Mouse (Mus musculus) forebrain, embryonic 10.5 days (tissue): Measurements from ENCODE around the gene Spata21. TPM values are rescaled to one million over a fixed set of nuclear protein-coding genes. Genes with fewer than 3 reads are reported as not detected.

Source experiments
- DNase-seq: peaks from one replicate; pipeline ENCODE4 v3.0.0-alpha.2; 2017; ENCODE audit warnings: low spot score; ENCODE audit errors: extremely low spot score
- H3K27ac ChIP-seq: fragments of 300-500 bp; sonication (generic); 2 replicates; pipeline ENCODE4 v1.5.1; 2016; ENCODE audit warnings: mild to moderate bottlenecking
- H3K27me3 ChIP-seq: fragments of 300-500 bp; sonication (generic); 2 replicates; pipeline ENCODE4 v1.6.1; 2016; ENCODE audit warnings: mild to moderate bottlenecking; ENCODE audit not compliant: poor library complexity, severe bottlenecking
- H3K36me3 ChIP-seq: fragments of 300-500 bp; sonication (generic); replicated peaks from 2 replicates; pipeline ENCODE4 v1.6.1; 2016; ENCODE audit warnings: mild to moderate bottlenecking, moderate library complexity
- H3K4me1 ChIP-seq: fragments of 300-500 bp; sonication (generic); 2 replicates; pipeline ENCODE4 v1.6.1; 2016
- H3K4me3 ChIP-seq: fragments of 300-500 bp; sonication (generic); 2 replicates; pipeline ENCODE4 v1.5.1; 2016; ENCODE audit warnings: mild to moderate bottlenecking, moderate library complexity
- H3K9me3 ChIP-seq: fragments of 300-500 bp; sonication (generic); 2 replicates; pipeline ENCODE4 v1.6.1; 2016; ENCODE audit warnings: mild to moderate bottlenecking, moderate library complexity
- WGBS: fragments of 180-500 bp; shearing (Covaris S2); methylation state at CpG from one replicate; pipeline ENCODE4 v1.1.7; 2016; 5-methylcytosine and 5-hydroxymethylcytosine counted together
- polyA plus RNA-seq: library from polyadenylated mRNA; unstranded; fragments of >200 nt; fragmentation: Nextera tagmentation; extraction: Ambion mirVana; gene quantifications from 2 replicates; pipeline ENCODE4 v1.2.1, GENCODE M21; 2016

Spata21 gene
- polyA plus RNA-seq, 1 experiment from 2014 or later = 0.15 TPM

DNA sequence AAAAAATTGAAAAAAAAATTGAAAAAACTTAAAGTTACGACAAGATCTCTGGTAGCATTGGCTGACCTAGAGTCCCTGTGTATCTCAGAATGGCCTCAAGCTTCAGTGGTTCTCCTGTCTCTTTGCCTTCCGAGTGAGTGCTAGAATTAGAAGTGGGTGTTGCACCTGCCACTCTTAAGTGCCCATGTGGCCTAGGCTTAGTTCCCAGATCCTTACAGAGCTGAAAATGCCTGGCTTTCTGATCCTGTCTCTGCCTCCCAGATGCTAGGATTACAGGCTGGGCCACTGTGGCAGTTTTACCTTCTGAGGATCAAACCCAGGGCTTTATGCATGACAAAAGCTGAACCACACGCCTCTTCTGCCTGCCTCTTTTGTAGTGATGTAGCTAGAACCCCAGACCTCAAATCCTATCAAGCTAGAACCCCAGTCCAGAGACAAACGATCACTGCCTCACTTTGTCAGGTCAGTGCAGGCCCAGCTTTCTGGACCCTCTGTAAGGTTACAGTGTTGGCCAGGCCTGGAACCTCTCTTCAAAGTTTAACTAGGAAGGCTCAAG lies 24.0 kb upstream of the Spata21 start:
- H3K36me3 ChIP-seq = peaks cover 38% of the 10 kb centered on the region
- peaks cover 26% of the 10 kb centered on the region for H3K4me1 ChIP-seq
- no peaks in the 10 kb centered on the region for H3K27me3 ChIP-seq
- no peaks in the 10 kb centered on the region for H3K9me3 ChIP-seq
- H3K4me3 ChIP-seq = no peak overlapping the region
- no peak for DNase-seq
- no peak overlapping the region for H3K27ac ChIP-seq
- WGBS = 82% methylated on average over 4 of the region's 4 CpGs

DNA sequence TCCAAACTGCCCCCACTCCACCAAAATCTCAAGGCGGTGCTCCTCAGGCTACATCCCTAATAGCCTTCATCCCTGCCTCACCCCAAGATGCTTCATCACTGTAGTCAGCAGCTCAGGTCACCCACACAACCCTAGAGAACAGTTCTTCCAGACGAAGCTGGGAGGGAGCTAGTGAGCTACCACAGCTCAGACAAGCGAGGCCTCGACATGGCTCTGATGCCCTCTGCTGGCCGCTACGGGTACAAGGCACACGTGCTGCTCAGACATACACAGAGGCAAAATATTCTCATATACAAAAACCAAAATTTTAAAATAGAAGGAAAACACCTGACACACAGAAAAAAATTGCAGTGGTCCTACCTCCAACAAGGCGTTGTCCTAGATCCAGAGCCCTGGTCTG lies 23.0 kb upstream of the Spata21 start:
- Histone ChIP-seq H3K4me3 (no peak overlapping the region), H3K27me3 (no peaks in the 10 kb centered on the region), H3K9me3 (no peaks in the 10 kb centered on the region), H3K27ac (0 out of 2 replicates have a peak overlapping the region, but pooled peaks have one; percentile 9), H3K4me1 (peaks cover 17% of the 10 kb centered on the region), H3K36me3 (peaks cover 48% of the 10 kb centered on the region)
- 4% methylated on average over 8 of the region's 8 CpGs for WGBS
- DNase-seq = peak; percentile 85

DNA sequence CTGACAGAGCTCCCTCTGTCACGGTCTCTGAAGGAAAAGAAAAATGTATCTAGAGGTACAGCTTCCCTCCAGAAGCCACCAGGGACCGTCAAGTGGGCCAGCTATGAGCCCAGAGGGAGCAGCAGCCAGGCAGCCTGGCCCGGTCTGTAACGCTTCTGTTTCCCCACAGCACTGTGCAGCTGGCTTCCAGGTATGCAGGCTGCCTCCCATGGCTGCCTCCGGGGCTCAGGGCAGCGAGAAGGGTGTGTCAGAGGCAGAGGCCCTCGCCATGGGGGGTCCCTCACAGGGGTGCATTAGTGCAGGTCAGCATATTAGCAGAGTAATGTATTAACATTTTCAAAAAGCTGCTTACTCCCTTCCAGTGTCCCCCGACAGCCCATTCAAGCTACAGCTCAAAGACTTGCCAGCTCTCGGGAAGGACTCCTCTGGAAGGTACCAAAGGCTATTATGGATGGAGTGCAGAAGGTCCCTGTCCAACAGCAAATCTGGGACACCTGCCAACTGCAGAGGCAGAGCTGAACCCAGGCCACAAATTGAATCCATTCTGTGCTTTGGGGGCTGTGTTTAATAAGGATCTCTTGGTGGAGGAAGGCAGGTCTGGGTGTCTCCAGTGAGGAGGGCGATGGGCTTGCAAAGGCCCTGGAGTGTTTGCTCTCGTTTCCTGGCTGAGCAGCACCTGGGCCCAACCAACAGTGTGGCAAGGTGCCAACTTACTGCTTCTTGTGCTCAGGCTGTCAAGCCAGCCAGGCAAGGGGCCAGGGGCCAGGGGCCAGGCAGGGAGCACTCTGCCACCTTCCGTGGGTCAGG lies 21.2 kb upstream of the Spata21 start:
- H3K9me3 ChIP-seq = no peaks in the 10 kb centered on the region
- whole genome bisulfite sequencing = 92% methylated on average over 12 of the region's 12 CpGs
- H3K27me3 ChIP-seq = no peaks in the 10 kb centered on the region
- H3K4me1 ChIP-seq = 0 out of 2 replicates have a peak, but pooled peaks cover 3% of the 10 kb centered on the region
- H3K27ac ChIP-seq = no peak overlapping the region
- peaks cover 66% of the 10 kb centered on the region for H3K36me3 ChIP-seq
- no peak overlapping the region for H3K4me3 ChIP-seq
- no peak for DNase-seq

DNA sequence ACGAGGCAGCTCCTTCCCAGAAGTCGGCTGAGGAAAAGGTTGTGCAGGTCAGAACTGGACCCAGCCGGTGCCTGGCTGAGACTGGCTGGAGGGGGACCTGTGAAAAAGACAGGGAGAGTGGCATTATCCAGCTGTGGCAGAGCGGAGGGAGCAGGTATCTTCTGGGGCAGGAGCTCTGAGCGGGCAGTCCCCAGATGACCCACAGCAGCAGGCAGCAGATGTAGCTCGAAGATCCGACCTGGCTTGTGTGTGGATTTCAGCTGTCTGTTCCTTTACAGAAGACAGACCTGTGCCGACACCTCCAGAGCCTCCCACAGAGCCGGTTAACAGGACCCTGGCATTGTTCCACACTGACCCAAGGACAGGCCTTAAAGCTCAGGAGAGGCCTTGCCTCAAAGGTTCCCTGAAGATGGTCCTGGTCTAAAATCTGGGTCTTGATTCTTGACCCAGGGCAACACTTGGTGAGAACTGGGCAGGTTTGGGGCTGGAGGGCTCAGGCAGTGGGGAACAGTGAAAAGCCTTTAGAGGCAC lies 20.6 kb upstream of the Spata21 start:
- H3K4me3 ChIP-seq = no peak overlapping the region
- peaks cover 72% of the 10 kb centered on the region for H3K36me3 ChIP-seq
- 90% methylated on average over 9 of the region's 9 CpGs for WGBS
- H3K9me3 ChIP-seq = no peaks in the 10 kb centered on the region
- DNase-seq = no peak
- H3K4me1 ChIP-seq = 0 out of 2 replicates have a peak, but pooled peaks cover 3% of the 10 kb centered on the region
- H3K27ac ChIP-seq = no peak overlapping the region
- no peaks in the 10 kb centered on the region for H3K27me3 ChIP-seq

DNA sequence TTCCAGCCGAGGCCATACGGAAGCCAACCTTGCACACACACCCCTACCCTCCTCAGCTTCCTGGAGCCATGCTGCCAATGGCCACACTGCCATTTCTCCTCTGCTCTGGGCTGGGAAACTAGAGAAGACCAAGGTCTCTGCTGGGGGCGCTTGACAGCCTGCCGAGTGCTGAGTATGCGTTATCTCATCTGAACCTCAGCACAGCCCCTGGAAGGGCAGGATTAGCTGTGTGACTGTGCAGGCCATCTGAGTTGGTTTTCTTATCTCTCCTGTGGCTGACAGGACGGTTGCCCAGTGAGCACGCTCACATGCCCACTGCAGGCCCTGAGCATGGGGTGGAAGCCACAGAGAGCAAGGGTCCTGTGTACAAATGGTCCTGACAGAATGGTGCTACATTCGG lies 19.5 kb upstream of the Spata21 start:
- Histone ChIP-seq H3K4me3 (no peak overlapping the region), H3K4me1 (0 out of 2 replicates have a peak, but pooled peaks cover 3% of the 10 kb centered on the region), H3K36me3 (peaks cover 83% of the 10 kb centered on the region), H3K27ac (no peak overlapping the region), H3K9me3 (no peaks in the 10 kb centered on the region), H3K27me3 (no peaks in the 10 kb centered on the region)
- no peak for DNase-seq
- whole genome bisulfite sequencing = 89% methylated on average over 8 of the region's 8 CpGs

DNA sequence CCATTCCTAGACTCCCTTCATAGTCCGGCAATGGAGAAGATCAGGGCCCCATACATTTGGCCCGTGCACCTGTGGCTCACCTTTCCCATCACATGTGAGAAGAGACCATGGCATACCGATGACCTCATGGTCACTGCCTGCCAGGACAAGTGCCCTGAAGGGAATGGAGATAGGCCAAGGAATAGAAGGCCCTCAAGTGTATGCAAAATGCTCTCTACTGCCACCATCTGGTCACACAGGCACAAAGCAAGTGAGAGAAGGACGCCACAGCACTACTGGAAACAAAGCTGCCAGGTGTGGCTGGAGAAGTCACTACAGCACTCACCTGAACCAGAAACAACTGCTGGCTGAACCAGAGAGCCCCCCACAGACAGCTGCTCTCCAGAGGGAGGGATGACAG lies 18.4 kb upstream of the Spata21 start:
- Histone ChIP-seq H3K4me1 (0 out of 2 replicates have a peak, but pooled peaks cover 3% of the 10 kb centered on the region), H3K4me3 (no peak overlapping the region), H3K27ac (no peak overlapping the region), H3K27me3 (no peaks in the 10 kb centered on the region), H3K9me3 (no peaks in the 10 kb centered on the region), H3K36me3 (peaks cover 93% of the 10 kb centered on the region)
- peak; percentile 40 for DNase-seq
- 62% methylated on average over 4 of the region's 4 CpGs for WGBS

DNA sequence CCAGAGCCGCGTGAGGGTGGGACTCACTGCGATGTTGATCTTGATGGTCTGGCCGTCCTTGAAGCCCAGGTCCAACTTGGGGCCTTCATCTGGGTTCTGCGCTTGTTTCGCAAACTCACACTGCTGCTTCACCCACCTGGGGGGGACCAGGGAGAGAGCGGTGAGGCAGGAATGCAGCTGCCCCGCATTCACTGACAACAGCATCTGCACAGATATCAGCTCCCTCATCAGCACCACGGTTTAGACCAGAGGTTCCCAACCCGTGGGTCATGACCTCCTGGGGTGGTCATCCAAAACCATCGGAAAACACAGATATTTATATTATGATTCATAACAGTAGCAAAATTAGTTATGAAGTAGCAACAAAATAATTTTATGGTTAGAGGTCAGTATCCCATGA lies 15.6 kb upstream of the Spata21 start:
- 95% methylated on average over 11 of the region's 11 CpGs for WGBS
- Histone ChIP-seq H3K27ac (no peak overlapping the region), H3K4me1 (peaks cover 17% of the 10 kb centered on the region), H3K36me3 (peaks cover 84% of the 10 kb centered on the region), H3K27me3 (no peaks in the 10 kb centered on the region), H3K9me3 (no peaks in the 10 kb centered on the region), H3K4me3 (no peak overlapping the region)
- no peak for DNase-seq

DNA sequence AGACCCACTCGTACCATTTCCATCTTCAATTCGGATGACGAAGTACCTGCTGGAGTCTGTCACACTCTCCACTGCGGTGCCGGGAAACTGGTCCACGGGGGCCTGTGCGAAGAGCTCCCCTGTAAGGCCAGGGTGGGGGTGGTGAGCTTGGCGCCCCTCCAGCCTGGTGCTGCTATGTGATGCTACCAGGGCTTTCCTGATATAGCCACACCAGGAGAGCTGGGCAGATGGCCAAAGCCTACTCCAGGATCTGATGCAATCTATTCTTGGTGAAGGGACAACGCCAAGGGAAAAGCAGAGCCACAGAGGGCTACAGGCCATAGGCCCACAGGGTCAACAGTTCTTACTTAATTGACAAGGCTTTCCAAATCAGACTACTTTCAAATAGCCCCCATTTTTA lies 14.5 kb upstream of the Spata21 start:
- 92% methylated on average over 9 of the region's 9 CpGs for WGBS
- peaks cover 72% of the 10 kb centered on the region for H3K36me3 ChIP-seq

DNA sequence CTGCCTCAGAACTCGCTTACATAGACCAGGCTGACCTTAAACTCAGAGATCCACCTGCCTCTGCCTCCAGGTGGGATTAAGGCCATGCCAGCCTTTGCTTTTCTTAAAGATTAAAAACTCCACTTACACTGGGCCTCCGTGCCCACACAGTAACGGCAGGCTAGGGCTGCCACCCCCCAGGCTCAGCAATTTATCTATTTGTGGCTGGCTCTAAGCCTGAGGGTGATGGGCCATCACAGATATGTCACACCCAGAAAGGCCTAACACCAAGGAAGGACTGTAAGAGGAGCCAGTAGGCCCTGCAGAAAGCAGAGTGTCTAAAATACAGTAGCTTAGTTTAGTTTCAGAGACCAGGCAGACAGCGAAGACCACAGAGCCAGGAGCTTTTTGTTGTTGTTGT lies 14.0 kb upstream of the Spata21 start:
- Histone ChIP-seq H3K36me3 (peaks cover 68% of the 10 kb centered on the region), H3K9me3 (no peaks in the 10 kb centered on the region), H3K27ac (no peak overlapping the region), H3K27me3 (no peaks in the 10 kb centered on the region), H3K4me3 (no peak overlapping the region), H3K4me1 (peaks cover 21% of the 10 kb centered on the region)
- DNase-seq = no peak
- WGBS = 94% methylated on average over 4 of the region's 4 CpGs

More for the DNA sequence above, 14.5 kb upstream of the Spata21 start:
- DNase-seq = no peak
- peaks cover 21% of the 10 kb centered on the region for H3K4me1 ChIP-seq
- H3K27me3 ChIP-seq = no peaks in the 10 kb centered on the region
- H3K4me3 ChIP-seq = no peak overlapping the region
- no peak overlapping the region for H3K27ac ChIP-seq
- H3K9me3 ChIP-seq = no peaks in the 10 kb centered on the region

DNA sequence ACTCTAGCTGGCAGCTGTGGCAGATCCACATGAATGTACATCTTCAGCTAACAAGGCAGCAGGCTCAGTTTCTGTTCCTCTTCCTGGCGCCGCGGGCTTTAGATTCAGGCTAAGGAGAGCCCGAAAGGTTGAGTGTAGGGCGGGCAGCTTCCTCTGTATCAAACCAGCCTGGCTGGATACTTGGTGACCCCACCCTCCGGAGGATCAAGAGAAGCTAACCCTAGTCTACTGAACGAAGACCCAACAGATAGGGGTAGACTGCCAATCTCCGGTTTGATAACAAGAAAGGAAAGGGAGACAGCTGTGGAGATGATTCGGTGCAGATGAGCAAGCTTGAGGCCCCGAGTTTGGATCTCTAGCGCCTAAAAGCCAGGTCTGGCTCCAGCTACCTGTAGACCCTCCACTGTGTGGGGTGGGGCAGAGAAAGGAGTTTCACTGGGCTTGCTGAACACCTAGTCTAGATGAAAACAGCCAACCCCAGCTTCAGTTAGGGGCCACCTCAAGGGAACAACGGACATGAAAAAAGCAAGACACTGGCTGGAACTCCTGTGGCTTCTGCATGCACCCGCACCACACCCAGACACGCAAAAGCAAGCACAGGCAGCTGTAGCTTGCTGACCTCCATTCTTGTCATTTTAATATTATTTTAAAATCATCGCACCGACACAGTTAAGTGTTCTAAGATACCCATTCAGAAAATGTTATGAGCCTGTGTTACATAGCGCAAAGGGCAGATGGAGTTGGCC lies 11.2 kb upstream of the Spata21 start:
- peaks cover 21% of the 10 kb centered on the region for H3K4me1 ChIP-seq
- no peak overlapping the region for H3K27ac ChIP-seq
- H3K27me3 ChIP-seq = no peaks in the 10 kb centered on the region
- peak overlapping the region; percentile 99 for H3K4me3 ChIP-seq
- WGBS = 88% methylated on average over 17 of the region's 17 CpGs
- H3K9me3 ChIP-seq = no peaks in the 10 kb centered on the region
- no peak for DNase-seq
- peaks cover 39% of the 10 kb centered on the region for H3K36me3 ChIP-seq

DNA sequence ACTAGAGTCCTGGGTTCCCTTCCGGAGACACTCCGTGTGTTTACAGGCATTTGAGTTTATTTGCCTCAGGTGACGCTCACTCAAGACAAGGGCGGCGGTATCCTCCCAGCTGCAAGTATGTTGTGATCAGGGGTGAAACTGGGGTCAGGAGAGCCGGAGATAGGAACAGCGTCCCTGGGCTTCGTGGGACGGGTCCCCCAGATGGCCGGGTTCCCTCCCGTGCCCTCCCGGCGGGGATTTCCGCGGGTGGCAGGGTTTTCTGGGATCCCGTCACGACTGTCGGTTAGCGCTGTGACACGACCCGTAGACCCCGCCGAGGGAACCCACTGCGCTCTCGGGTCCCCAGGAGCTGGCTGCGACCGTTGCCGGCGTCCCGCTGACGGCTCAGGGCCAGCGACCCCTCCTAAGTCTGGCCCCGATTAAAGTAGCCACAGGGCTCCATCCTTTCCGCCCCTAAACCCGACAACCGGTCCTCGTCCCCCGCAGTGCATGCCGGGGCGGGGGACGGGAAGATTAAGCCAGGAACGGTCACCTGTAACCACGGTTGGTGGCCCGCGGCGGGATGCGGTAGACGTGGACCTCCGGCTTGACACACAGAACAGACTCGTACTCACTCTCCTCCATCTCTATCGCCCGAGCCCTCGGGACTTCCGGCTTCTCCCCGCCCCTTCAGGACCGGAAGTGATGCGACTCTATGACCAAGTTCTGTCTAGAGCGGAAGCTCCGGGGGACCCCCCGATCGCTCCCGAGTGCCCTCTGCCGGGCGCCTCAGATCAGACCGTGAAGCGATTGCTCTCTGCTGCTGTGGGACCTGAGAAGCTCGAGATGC lies 10.2 kb upstream of the Spata21 start, which contains the start of gene Necap2:
TSS of gene Necap2 (minus strand) at position 677 of the 829 bp plus-strand sequence.
- no peaks in the 10 kb centered on the region for H3K9me3 ChIP-seq
- H3K36me3 ChIP-seq = peaks cover 30% of the 10 kb centered on the region
- no peaks in the 10 kb centered on the region for H3K27me3 ChIP-seq
- peaks cover 21% of the 10 kb centered on the region for H3K4me1 ChIP-seq
- H3K4me3 ChIP-seq = peak within 1 kb of the TSS; percentile 99
- 1% methylated on average over 67 of the region's 67 CpGs for WGBS
- peak within 1 kb of the TSS; percentile 88 for H3K27ac ChIP-seq
- DNase-seq = peak; percentile 97
